Mouse (Mus musculus): Measurements from ENCODE around the gene Nr1h4. TPM values are rescaled to one million over a fixed set of nuclear protein-coding genes. Genes with fewer than 3 reads are reported as not detected.

Gene Nr1h4
- not detected in 2 replicates for total RNA-seq (2014; rRNA removed)
- 0.08 and 0.09 TPM in 2 replicates for polyA plus RNA-seq (2015; fragmentation: Nextera tagmentation; extraction: Ambion mirVana)

DNA sequence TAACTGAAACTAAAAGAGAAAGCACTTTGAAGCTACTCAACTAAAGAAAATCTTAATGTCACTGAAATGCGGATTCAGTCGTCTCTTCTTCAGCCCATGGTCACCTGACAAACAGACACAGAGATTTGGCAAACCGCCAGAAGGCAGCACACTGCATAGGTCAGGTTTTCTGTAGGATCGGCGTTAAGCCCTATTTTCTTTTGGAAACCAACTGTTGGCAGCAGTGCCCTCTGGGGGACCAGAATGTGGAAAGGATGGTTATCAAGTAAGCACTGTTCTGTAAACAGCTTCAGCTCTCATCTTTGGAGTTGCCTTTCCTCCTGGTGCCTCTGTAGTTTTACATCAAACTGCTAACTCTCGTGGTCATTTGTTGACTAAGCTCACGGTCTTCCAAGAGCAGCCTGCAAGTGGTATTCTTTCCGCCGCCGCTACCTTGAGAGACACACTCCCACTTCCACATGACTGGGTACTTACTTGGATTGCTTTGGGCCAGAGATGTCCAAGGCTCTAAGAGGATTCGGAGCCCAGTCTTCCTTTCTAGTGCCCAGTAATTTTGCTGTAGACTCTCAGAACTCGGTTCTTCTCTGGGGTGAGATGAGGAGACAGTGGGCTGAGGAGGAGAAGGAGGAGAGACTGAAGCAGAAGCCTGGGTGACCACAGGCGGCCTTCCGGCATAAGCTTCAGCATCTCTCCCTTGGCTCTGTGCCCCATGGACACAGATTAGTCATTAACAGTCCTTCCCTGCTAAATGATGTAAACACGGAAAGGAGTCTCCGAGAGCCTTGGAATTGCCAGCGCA lies at the start of gene Nr1h4:
Gene Nr1h4 (minus strand): TSS at position 657 of the 799 bp plus-strand sequence.
- no peak within 1 kb of the TSS for H3K4me3 ChIP-seq (ENCODE audit: low read length)
- H3K27ac ChIP-seq, result no peak within 1 kb of the TSS
- H3K9ac ChIP-seq (replicated peaks; ENCODE audit: low read length), result no peak within 1 kb of the TSS
- DNase-seq (ENCODE audit: low spot score) (peak; percentile 69), ATAC-seq (peak; percentile 48; the same call in 1 of the 2 replicates)
- H3K4me1 ChIP-seq (ENCODE audit: insufficient read depth, low read length), result no peaks in the 10 kb centered on the region
- H3K4me2 ChIP-seq (ENCODE audit: low read depth, low read length), result peak within 1 kb of the TSS; percentile 22
- H3K9me3 ChIP-seq (ENCODE audit: low read length), result no peaks in the 10 kb centered on the region
- no peak for TF ChIP-seq CTCF (IDR thresholded peaks at IDR 0.05; ENCODE audit: low read depth)
- H3K36me3 ChIP-seq (ENCODE audit: insufficient read depth, low read length), result no peaks in the 10 kb centered on the region
- no peaks in the 10 kb centered on the region for H3K27me3 ChIP-seq (ENCODE audit: insufficient read depth, low read length)
- WGBS, result 50% methylated on average over 17 of the region's 17 CpGs

DNA sequence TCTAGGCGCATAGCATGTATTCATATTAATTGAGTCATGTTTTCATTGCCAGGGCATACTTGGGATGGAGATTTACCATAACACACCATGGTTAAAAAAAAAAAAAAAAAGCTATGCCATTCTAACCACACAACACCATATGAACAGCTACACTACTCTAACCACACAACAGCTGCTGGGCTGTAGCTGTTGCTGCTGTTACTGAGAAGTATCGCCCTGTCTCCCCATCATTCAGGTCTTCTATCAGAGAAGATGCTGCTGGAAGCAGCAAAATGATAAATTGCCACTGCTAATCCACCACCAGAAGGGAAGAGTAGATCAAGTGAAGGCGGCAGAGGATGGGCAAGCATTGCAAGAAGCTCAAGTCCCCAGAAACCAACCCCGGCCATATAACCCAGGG lies 45.4 kb upstream of the Nr1h4 start:
- 94% methylated on average over 4 of the region's 4 CpGs for WGBS
- ATAC-seq, result no peak
- no peak for DNase-seq (ENCODE audit: low spot score)
- Histone ChIP-seq H3K9me3 (ENCODE audit: low read length) (no peaks in the 10 kb centered on the region), H3K36me3 (ENCODE audit: insufficient read depth, low read length) (no peaks in the 10 kb centered on the region), H3K9ac (replicated peaks; ENCODE audit: low read length) (no peak overlapping the region), H3K27ac (no peak overlapping the region), H3K4me2 (ENCODE audit: low read depth, low read length) (no peak overlapping the region), H3K4me3 (ENCODE audit: low read length) (no peak overlapping the region), H3K27me3 (ENCODE audit: insufficient read depth, low read length) (no peaks in the 10 kb centered on the region), H3K4me1 (ENCODE audit: insufficient read depth, low read length) (no peaks in the 10 kb centered on the region)
- no peak for TF ChIP-seq CTCF (IDR thresholded peaks at IDR 0.05; ENCODE audit: low read depth)

DNA sequence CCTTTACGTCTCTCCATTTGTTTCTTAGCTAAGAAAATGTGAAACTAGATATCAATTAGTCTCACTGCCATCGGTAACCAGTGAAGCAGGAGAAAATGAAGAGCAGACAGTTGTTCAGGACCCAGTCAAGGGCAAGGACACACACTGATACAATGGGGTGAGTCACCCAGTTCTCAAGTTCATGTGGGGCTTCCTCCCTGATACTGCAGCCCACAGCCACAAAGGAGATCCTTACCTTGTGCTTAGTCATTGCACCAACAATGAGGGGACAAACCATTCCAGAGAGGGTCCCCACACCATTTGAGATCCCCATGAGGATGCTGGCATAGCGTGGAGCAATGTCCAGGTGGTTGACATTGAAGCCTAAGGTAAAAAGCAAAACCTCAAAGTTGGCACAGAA lies 44.3 kb upstream of the Nr1h4 start:
- WGBS, result 90% methylated on average over 3 of the region's 3 CpGs
- no peak for ATAC-seq
- TF ChIP-seq CTCF (IDR thresholded peaks at IDR 0.05; ENCODE audit: low read depth), result no peak
- no peak overlapping the region for H3K4me3 ChIP-seq (ENCODE audit: low read length)
- no peaks in the 10 kb centered on the region for H3K4me1 ChIP-seq (ENCODE audit: insufficient read depth, low read length)
- H3K9me3 ChIP-seq (ENCODE audit: low read length), result no peaks in the 10 kb centered on the region
- H3K27me3 ChIP-seq (ENCODE audit: insufficient read depth, low read length), result no peaks in the 10 kb centered on the region
- H3K4me2 ChIP-seq (ENCODE audit: low read depth, low read length), result no peak overlapping the region
- DNase-seq (ENCODE audit: low spot score), result no peak
- no peaks in the 10 kb centered on the region for H3K36me3 ChIP-seq (ENCODE audit: insufficient read depth, low read length)
- H3K27ac ChIP-seq, result no peak overlapping the region
- H3K9ac ChIP-seq (replicated peaks; ENCODE audit: low read length), result no peak overlapping the region

DNA sequence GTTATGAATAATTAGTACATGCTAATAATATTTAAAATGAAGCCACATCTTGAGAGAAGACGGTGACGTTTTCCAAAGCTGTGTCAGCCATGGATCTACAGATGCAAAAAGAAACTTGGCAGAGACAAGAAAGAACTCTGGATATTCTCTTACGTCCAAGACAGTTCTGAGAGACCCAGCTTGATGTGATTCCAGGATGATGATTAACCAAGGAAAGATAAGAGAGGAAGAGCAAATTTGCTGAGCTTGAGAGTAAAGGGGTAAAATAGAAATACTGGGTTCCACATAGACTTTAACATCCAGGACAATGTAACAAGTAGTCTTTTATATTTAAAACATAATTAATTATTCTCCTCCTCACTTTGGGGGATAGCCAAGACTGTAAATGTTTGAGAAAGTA lies 40.0 kb upstream of the Nr1h4 start:
- ATAC-seq (no peak), DNase-seq (ENCODE audit: low spot score) (no peak)
- no peak overlapping the region for H3K9ac ChIP-seq (replicated peaks; ENCODE audit: low read length)
- H3K4me3 ChIP-seq (ENCODE audit: low read length), result no peak overlapping the region
- no peak overlapping the region for H3K27ac ChIP-seq
- no peak overlapping the region for H3K4me2 ChIP-seq (ENCODE audit: low read depth, low read length)
- no peaks in the 10 kb centered on the region for H3K27me3 ChIP-seq (ENCODE audit: insufficient read depth, low read length)
- 78% methylated on average over 3 of the region's 3 CpGs for WGBS
- H3K36me3 ChIP-seq (ENCODE audit: insufficient read depth, low read length), result no peaks in the 10 kb centered on the region
- H3K9me3 ChIP-seq (ENCODE audit: low read length), result no peaks in the 10 kb centered on the region
- TF ChIP-seq CTCF (IDR thresholded peaks at IDR 0.05; ENCODE audit: low read depth), result no peak
- H3K4me1 ChIP-seq (ENCODE audit: insufficient read depth, low read length), result no peaks in the 10 kb centered on the region

GRCm38 (mm10) chr10:89572946-89573345 lies 39.6 kb upstream of the Nr1h4 start:
- H3K4me2 ChIP-seq (ENCODE audit: low read depth, low read length), result no peak overlapping the region
- no peaks in the 10 kb centered on the region for H3K4me1 ChIP-seq (ENCODE audit: insufficient read depth, low read length)
- no peak for DNase-seq (ENCODE audit: low spot score)
- no peaks in the 10 kb centered on the region for H3K27me3 ChIP-seq (ENCODE audit: insufficient read depth, low read length)
- 96% methylated on average over 6 of the region's 6 CpGs for WGBS
- no peak overlapping the region for H3K4me3 ChIP-seq (ENCODE audit: low read length)
- H3K9ac ChIP-seq (replicated peaks; ENCODE audit: low read length), result no peak overlapping the region
- no peaks in the 10 kb centered on the region for H3K36me3 ChIP-seq (ENCODE audit: insufficient read depth, low read length)
- TF ChIP-seq CTCF (IDR thresholded peaks at IDR 0.05; ENCODE audit: low read depth), result no peak
- H3K27ac ChIP-seq, result no peak overlapping the region
- H3K9me3 ChIP-seq (ENCODE audit: low read length), result no peaks in the 10 kb centered on the region
- no peak for ATAC-seq

- Histone ChIP-seq H3K27ac (no peak overlapping the region), H3K4me3 (ENCODE audit: low read length) (no peak overlapping the region), H3K4me2 (ENCODE audit: low read depth, low read length) (no peak overlapping the region), H3K27me3 (ENCODE audit: insufficient read depth, low read length) (no peaks in the 10 kb centered on the region), H3K9ac (replicated peaks; ENCODE audit: low read length) (no peak overlapping the region), H3K36me3 (ENCODE audit: insufficient read depth, low read length) (no peaks in the 10 kb centered on the region), H3K9me3 (ENCODE audit: low read length) (no peaks in the 10 kb centered on the region), H3K4me1 (ENCODE audit: insufficient read depth, low read length) (no peaks in the 10 kb centered on the region)
- WGBS, result 92% methylated on average over 2 of the region's 2 CpGs
- ATAC-seq (no peak), DNase-seq (ENCODE audit: low spot score) (no peak)
- TF ChIP-seq CTCF (IDR thresholded peaks at IDR 0.05; ENCODE audit: low read depth), result no peak
These were observed 34.0 kb upstream of the Nr1h4 start for GRCm38 (mm10) chr10:89567391-89567790.
